Mouse (Mus musculus): ENCODE results near the gene Syt2.

DNA sequence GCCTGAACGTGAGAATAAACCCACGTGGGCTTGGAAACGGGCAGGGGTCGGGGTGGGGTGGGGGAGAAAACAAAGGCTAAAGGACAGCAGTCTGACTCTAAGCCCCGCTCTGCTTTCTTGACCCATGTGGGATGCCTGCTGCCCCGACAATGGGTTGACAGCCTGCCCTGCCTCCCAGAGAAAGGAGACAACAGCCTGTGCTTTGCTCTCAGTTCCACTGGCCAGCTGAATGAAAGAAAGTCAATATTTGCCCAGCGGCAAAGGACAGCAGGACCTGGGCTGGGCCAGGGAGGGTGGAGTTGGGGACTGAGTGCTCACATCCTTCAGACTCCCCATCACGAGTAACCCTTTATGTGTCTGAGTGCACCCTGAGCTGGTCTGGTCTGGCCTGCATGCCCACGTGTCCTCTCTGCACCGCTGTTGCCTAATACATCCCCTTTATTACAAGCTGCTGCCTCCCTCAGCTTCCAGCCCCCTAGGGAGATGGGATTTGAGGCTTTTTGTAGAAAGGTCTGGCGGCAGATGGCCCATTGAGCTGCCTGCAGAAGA lies 67.0 kb downstream of the Syt2 start:
- TF ChIP-seq POLR2A (IDR thresholded peaks at IDR 0.05; ENCODE audit: borderline replicate concordance, extremely low read depth, low read depth, low read length) (no peak), CTCF (IDR thresholded peaks at IDR 0.05; ENCODE audit: insufficient read depth, low read length) (no peak)
